Mouse (Mus musculus) limb, embryonic 12.5 days (tissue): ENCODE measurements around the gene Rnf126. TPM values are rescaled to one million over a fixed set of nuclear protein-coding genes. Genes with fewer than 3 reads are reported as not detected.

Source experiments
- ATAC-seq: fragments of 200-750 bp; cut with Nextera tagmentation; 2 replicates; pipeline ENCODE4 v1.8.0; 2017; ENCODE audit warnings: low read depth, moderate TSS enrichment; ENCODE audit not compliant: insufficient number of reproducible peaks, insufficient read depth, low FRiP score, low TSS enrichment
- H3K27ac ChIP-seq: fragments of 300-500 bp; sonication (generic); 2 replicates; pipeline ENCODE4 v1.5.1; 2016; ENCODE audit warnings: mild to moderate bottlenecking, moderate library complexity
- H3K27me3 ChIP-seq: fragments of 300-500 bp; sonication (generic); 2 replicates; pipeline ENCODE4 v1.6.1; 2016; ENCODE audit warnings: mild to moderate bottlenecking, moderate library complexity
- H3K36me3 ChIP-seq: fragments of 300-500 bp; sonication (generic); 2 replicates; pipeline ENCODE4 v1.6.1; 2016; ENCODE audit warnings: mild to moderate bottlenecking, moderate library complexity
- H3K4me1 ChIP-seq: fragments of 300-500 bp; sonication (generic); replicated peaks from 2 replicates; pipeline ENCODE4 v1.6.1; 2016
- H3K4me2 ChIP-seq: fragments of 300-500 bp; sonication (generic); 2 replicates; pipeline ENCODE4 v1.6.1; 2016; ENCODE audit warnings: mild to moderate bottlenecking, moderate library complexity
- H3K4me3 ChIP-seq: fragments of 300-500 bp; sonication (generic); replicated peaks from 2 replicates; pipeline ENCODE4 v1.5.1; 2016; ENCODE audit warnings: mild to moderate bottlenecking
- H3K9ac ChIP-seq: fragments of 300-500 bp; sonication (generic); replicated peaks from 2 replicates; pipeline ENCODE4 v1.6.1; 2016; ENCODE audit warnings: mild to moderate bottlenecking, moderate library complexity
- H3K9me3 ChIP-seq: fragments of 300-500 bp; sonication (generic); 2 replicates; pipeline ENCODE4 v1.6.1; 2016; ENCODE audit warnings: mild to moderate bottlenecking, moderate library complexity
- WGBS: fragments of 180-500 bp; shearing (Covaris S2); methylation state at CpG from one replicate; pipeline ENCODE4 v1.1.7; 2016; 5-methylcytosine and 5-hydroxymethylcytosine counted together
- polyA plus RNA-seq: library from polyadenylated mRNA; unstranded; fragments of >200 nt; fragmentation: Nextera tagmentation; extraction: Ambion mirVana; gene quantifications from 2 replicates; pipeline ENCODE4 v1.2.1, GENCODE M21; 2016

Rnf126 gene
- polyA plus RNA-seq, 1 experiment from 2014 or later: 108 TPM

DNA sequence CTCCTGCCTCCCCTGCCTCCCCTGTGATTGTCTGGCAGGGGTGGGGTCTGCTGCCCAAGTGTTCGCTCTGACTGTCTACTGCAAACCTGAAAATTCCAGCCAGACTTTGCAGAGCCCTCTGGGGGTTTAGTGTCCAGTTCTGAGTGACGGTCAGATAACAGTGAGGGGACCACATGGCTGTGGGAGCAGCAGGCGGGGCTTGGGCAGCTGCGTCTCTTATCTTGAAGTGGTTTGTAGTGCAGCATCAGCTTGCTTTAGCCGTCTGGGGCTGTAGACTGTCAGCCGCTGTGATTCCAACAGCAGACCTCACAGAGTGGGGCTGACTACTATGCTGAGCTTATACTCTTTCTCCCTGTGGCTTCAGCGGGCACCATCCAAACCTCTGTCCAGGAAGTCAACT, 57.4 kb downstream of the Rnf126 start:
- Histone ChIP-seq H3K4me1 (peaks cover 33% of the 10 kb centered on the region), H3K9ac (no peak overlapping the region), H3K9me3 (no peaks in the 10 kb centered on the region), H3K36me3 (peaks cover 66% of the 10 kb centered on the region), H3K27me3 (peaks cover 16% of the 10 kb centered on the region), H3K4me2 (no peak overlapping the region), H3K4me3 (no peak overlapping the region), H3K27ac (no peak overlapping the region)
- 86% methylated on average over 7 of the region's 7 CpGs for WGBS
- ATAC-seq: no peak

DNA sequence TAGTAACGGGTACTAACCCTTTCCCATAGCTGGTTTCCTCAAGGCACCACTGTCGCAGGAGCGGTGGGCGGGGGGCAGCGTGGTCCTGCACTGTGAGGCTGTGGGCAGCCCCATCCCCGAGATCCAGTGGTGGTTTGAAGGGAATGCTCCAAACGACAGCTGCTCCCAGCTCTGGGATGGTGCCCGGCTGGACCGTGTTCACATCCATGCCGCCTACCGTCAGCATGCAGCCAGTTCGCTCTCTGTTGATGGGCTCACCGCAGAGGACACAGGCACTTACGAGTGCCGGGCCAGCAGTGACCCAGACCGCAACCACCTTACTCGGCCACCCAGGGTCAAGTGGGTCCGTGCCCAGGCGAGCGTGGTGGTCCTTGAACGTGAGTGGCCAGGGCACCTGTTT, 58.1 kb downstream of the Rnf126 start:
- Histone ChIP-seq H3K4me1 (peaks cover 33% of the 10 kb centered on the region), H3K4me2 (no peak overlapping the region), H3K27me3 (peaks cover 10% of the 10 kb centered on the region; the same call in 1 of the 2 replicates), H3K9ac (no peak overlapping the region), H3K9me3 (no peaks in the 10 kb centered on the region), H3K36me3 (peaks cover 66% of the 10 kb centered on the region), H3K4me3 (no peak overlapping the region), H3K27ac (no peak overlapping the region)
- no peak for ATAC-seq
- 91% methylated on average over 21 of the region's 21 CpGs for WGBS

Other genes with a start within 250 kb of the Rnf126 start
- 20.4 and 21.2 TPM in 2 replicates for gene Plpp2, start 233.2 kb downstream of the Rnf126 start, polyA plus RNA-seq
- 74.8 and 78.1 TPM in 2 replicates for gene Mier2, start 211.8 kb downstream of the Rnf126 start, polyA plus RNA-seq
- gene Theg, start 179.6 kb downstream of the Rnf126 start, polyA plus RNA-seq: not detected in 2 replicates
- not detected in 2 replicates for gene C2cd4c, start 152.9 kb downstream of the Rnf126 start, polyA plus RNA-seq
- 12.0 and 12.2 TPM in 2 replicates for gene Shc2, start 129.0 kb downstream of the Rnf126 start, polyA plus RNA-seq
- gene Odf3l2, start 121.2 kb downstream of the Rnf126 start, polyA plus RNA-seq: not detected in 2 replicates
- gene Madcam1, start 102.4 kb downstream of the Rnf126 start, polyA plus RNA-seq: 7.1 and 7.2 TPM in 2 replicates
- 57.6 and 63.1 TPM in 2 replicates for gene Tpgs1, start 97.6 kb downstream of the Rnf126 start, polyA plus RNA-seq
- 139 and 149 TPM in 2 replicates for gene Cdc34, start 84.8 kb downstream of the Rnf126 start, polyA plus RNA-seq
- 0.74 and 1.2 TPM in 2 replicates for gene Gzmm, start 77.9 kb downstream of the Rnf126 start, polyA plus RNA-seq
- 676 and 680 TPM in 2 replicates for gene Bsg, start 62.5 kb downstream of the Rnf126 start, polyA plus RNA-seq
- 0.15 TPM in 1 of 2 replicates, not detected in the other for gene Hcn2, start 50.3 kb downstream of the Rnf126 start, polyA plus RNA-seq
- gene Polrmt, start 20.4 kb downstream of the Rnf126 start, polyA plus RNA-seq: 54.0 and 54.1 TPM in 2 replicates
- 0.24 and 0.60 TPM in 2 replicates for gene Fgf22, start 11.9 kb downstream of the Rnf126 start, polyA plus RNA-seq
- 3.0 and 4.0 TPM in 2 replicates for gene Fstl3, start 10.3 kb upstream of the Rnf126 start, polyA plus RNA-seq
- not detected in 2 replicates for gene Prss57, start 24.0 kb upstream of the Rnf126 start, polyA plus RNA-seq
- 121 TPM in 2 replicates for gene Palm, start 26.6 kb upstream of the Rnf126 start, polyA plus RNA-seq
- 0.28 and 0.67 TPM in 2 replicates for gene Misp, start 54.0 kb upstream of the Rnf126 start, polyA plus RNA-seq
- gene Ptbp1, start 87.5 kb upstream of the Rnf126 start, polyA plus RNA-seq: 373 and 403 TPM in 2 replicates
- gene Prtn3, start 107.5 kb upstream of the Rnf126 start, polyA plus RNA-seq: 15.1 and 15.3 TPM in 2 replicates
- 157 and 162 TPM in 2 replicates for gene Plppr3, start 107.7 kb upstream of the Rnf126 start, polyA plus RNA-seq
- not detected in 2 replicates for gene Elane, start 119.3 kb upstream of the Rnf126 start, polyA plus RNA-seq
- gene Cfd, start 123.9 kb upstream of the Rnf126 start, polyA plus RNA-seq: not detected in 2 replicates
- 50.8 and 53.7 TPM in 2 replicates for gene Med16, start 142.0 kb upstream of the Rnf126 start, polyA plus RNA-seq
- gene Gm26602, start 143.9 kb upstream of the Rnf126 start, polyA plus RNA-seq: 5.5 and 21.1 TPM in 2 replicates
- gene Kiss1r, start 150.0 kb upstream of the Rnf126 start, polyA plus RNA-seq: 1.1 and 1.2 TPM in 2 replicates
- gene R3hdm4, start 154.3 kb upstream of the Rnf126 start, polyA plus RNA-seq: 149 and 161 TPM in 2 replicates
- gene Arid3a, start 160.1 kb upstream of the Rnf126 start, polyA plus RNA-seq: 8.4 and 8.6 TPM in 2 replicates
- 120 and 122 TPM in 2 replicates for gene Wdr18, start 193.2 kb upstream of the Rnf126 start, polyA plus RNA-seq
- 0.54 and 0.68 TPM in 2 replicates for gene Grin3b, start 203.8 kb upstream of the Rnf126 start, polyA plus RNA-seq
- gene Tmem259, start 217.4 kb upstream of the Rnf126 start, polyA plus RNA-seq: 20.7 and 22.5 TPM in 2 replicates
- gene Cnn2, start 221.6 kb upstream of the Rnf126 start, polyA plus RNA-seq: 216 and 240 TPM in 2 replicates
- 2.1 and 2.3 TPM in 2 replicates for gene Abca7, start 229.5 kb upstream of the Rnf126 start, polyA plus RNA-seq
- gene Arhgap45, start 249.7 kb upstream of the Rnf126 start, polyA plus RNA-seq: 12.5 and 12.6 TPM in 2 replicates